Comparison of ENCODE assay signal across 8 mouse cellular contexts in genomic region chr3:98015205-98016171, GRCm38 (mm10). TPM values are rescaled to one million over a fixed set of nuclear protein-coding genes. Genes with fewer than 3 reads are reported as not detected.
DNase-seq lines count a peak whose midpoint lies in the region; ATAC-seq and TF ChIP-seq lines count a peak whose summit lies in the region.

No protein-coding gene starts in this region.

- no peak for ATAC-seq in hindbrain, embryonic 13.5 days (ENCODE audit: low FRiP score)
- ATAC-seq in midbrain, embryonic 12.5 days (ENCODE audit: low FRiP score, low read depth) = no peak

- H3K4me3 ChIP-seq in heart, adult 2 months = peak overlapping the region; percentile 15; the same call in 1 of the 2 replicates
- H3K4me3 ChIP-seq in embryonic facial prominence, embryonic 10.5 days = peak overlapping the region; percentile 86
- peak overlapping the region; percentile 84 for H3K4me3 ChIP-seq in hindbrain, embryonic 13.5 days
- H3K4me3 ChIP-seq in midbrain, embryonic 12.5 days = peak overlapping the region; percentile 86

- H3K79me2 ChIP-seq in heart, adult 2 months (replicated peaks; ENCODE audit: control insufficient read depth, insufficient read depth, low read length) = peaks cover 6% of the 10 kb centered on the region

- H3K27me3 ChIP-seq in heart, adult 2 months (ENCODE audit: control insufficient read depth, insufficient read depth, low read length) = no peaks in the 10 kb centered on the region
- no peaks in the 10 kb centered on the region for H3K27me3 ChIP-seq in embryonic facial prominence, embryonic 10.5 days (replicated peaks; ENCODE audit: low read depth, poor library complexity, severe bottlenecking)
- H3K27me3 ChIP-seq in hindbrain, embryonic 13.5 days = peaks cover 14% of the 10 kb centered on the region
- peaks cover 26% of the 10 kb centered on the region for H3K27me3 ChIP-seq in midbrain, embryonic 12.5 days

- intact Hi-C loops in heart, adult 2 months (cut with DNase I) = loop anchor here (2.0 to 10.0 kb wide), 3 partner anchors 27 to 399 kb away; partner anchors contain the start of gene Prkab2

- peaks cover 14% of the 10 kb centered on the region for H3K4me1 ChIP-seq in heart, adult 2 months (ENCODE audit: control insufficient read depth, insufficient read depth, low read length)
- peaks cover 69% of the 10 kb centered on the region for H3K4me1 ChIP-seq in embryonic facial prominence, embryonic 10.5 days
- peaks cover 39% of the 10 kb centered on the region for H3K4me1 ChIP-seq in hindbrain, embryonic 13.5 days (replicated peaks)
- peaks cover 55% of the 10 kb centered on the region for H3K4me1 ChIP-seq in midbrain, embryonic 12.5 days

- no peak for TF ChIP-seq POLR2A in heart, adult 2 months (IDR thresholded peaks at IDR 0.05; ENCODE audit: insufficient read depth, low read depth, low read length)

- H3K9ac ChIP-seq in heart, adult 2 months (ENCODE audit: low read depth, low read length) = no peak overlapping the region; the same call in 1 of the 2 replicates
- 0 out of 2 replicates have a peak overlapping the region, but pooled peaks have one; percentile 25 for H3K9ac ChIP-seq in hindbrain, embryonic 13.5 days
- H3K9ac ChIP-seq in midbrain, embryonic 12.5 days (replicated peaks) = no peak overlapping the region

- no peaks in the 10 kb centered on the region for H3K36me3 ChIP-seq in heart, adult 2 months (ENCODE audit: control insufficient read depth, insufficient read depth, low read length)
- H3K36me3 ChIP-seq in embryonic facial prominence, embryonic 10.5 days (replicated peaks) = peaks cover 6% of the 10 kb centered on the region; the same call in 1 of the 2 replicates
- no peaks in the 10 kb centered on the region for H3K36me3 ChIP-seq in hindbrain, embryonic 13.5 days
- H3K36me3 ChIP-seq in midbrain, embryonic 12.5 days = no peaks in the 10 kb centered on the region

- WGBS in heart, adult 2 months = 48% methylated on average over 14 of the region's 14 CpGs
- 73% methylated on average over 14 of the region's 14 CpGs for WGBS in embryonic facial prominence, embryonic 10.5 days
- WGBS in hindbrain, embryonic 13.5 days = 68% methylated on average over 14 of the region's 14 CpGs
- 67% methylated on average over 14 of the region's 14 CpGs for whole genome bisulfite sequencing in midbrain, embryonic 12.5 days

- H3K9me3 ChIP-seq in embryonic facial prominence, embryonic 10.5 days = no peaks in the 10 kb centered on the region
- H3K9me3 ChIP-seq in hindbrain, embryonic 13.5 days = no peaks in the 10 kb centered on the region
- no peaks in the 10 kb centered on the region for H3K9me3 ChIP-seq in midbrain, embryonic 12.5 days

- peak overlapping the region; percentile 86 for H3K4me2 ChIP-seq in hindbrain, embryonic 13.5 days
- peak overlapping the region; percentile 81 for H3K4me2 ChIP-seq in midbrain, embryonic 12.5 days (replicated peaks)

- no peak for TF ChIP-seq CTCF in heart, adult 2 months (IDR thresholded peaks at IDR 0.05)

- no peak overlapping the region; the same call in 1 of the 2 replicates for H3K27ac ChIP-seq in heart, adult 2 months
- no peak overlapping the region for H3K27ac ChIP-seq in embryonic facial prominence, embryonic 10.5 days (replicated peaks)
- H3K27ac ChIP-seq in hindbrain, embryonic 13.5 days = no peak overlapping the region
- H3K27ac ChIP-seq in midbrain, embryonic 12.5 days (replicated peaks) = no peak overlapping the region

- no peak for DNase-seq in heart, adult 2 months
- DNase-seq in heart, adult 8-10 months (ENCODE audit: low spot score) = no peak
- DNase-seq in embryonic facial prominence, embryonic 10.5 days (ENCODE audit: low spot score) = no peak
- DNase-seq in urinary bladder, adult 2 months (ENCODE audit: low spot score) = no peak
- DNase-seq in layer of hippocampus, postnatal 36 days = no peak
- DNase-seq in urinary bladder, postnatal 14 days (ENCODE audit: low spot score) = no peak

- TF ChIP-seq EP300 in heart, adult 2 months (IDR thresholded peaks at IDR 0.05; ENCODE audit: insufficient read depth, low read depth, low read length) = no peak

RNA-seq across cellular contexts. Expression of gene Notch2, which starts 2.2 kb away (rescaled TPM):
- total RNA-seq in heart, adult 2 months (2021) = 10 to 100 TPM; 14.9 to 18.1 TPM
- 10.0 and 14.1 TPM in 2 replicates for polyA plus RNA-seq in heart, adult 2 months (2012; rRNA removed)
- total RNA-seq in heart, adult 8-10 months (2022) = 10 to 100 TPM; 15.1 to 20.0 (median 15.4) TPM
- polyA plus RNA-seq in embryonic facial prominence, embryonic 10.5 days (2016; fragmentation: Nextera tagmentation; extraction: Ambion mirVana) = 22.0 and 23.2 TPM in 2 replicates
- 11.1 and 12.0 TPM in 2 replicates for polyA plus RNA-seq in hindbrain, embryonic 13.5 days (2015; fragmentation: Nextera tagmentation; extraction: Ambion mirVana)
- 20.3 and 20.7 TPM in 2 replicates for polyA plus RNA-seq in midbrain, embryonic 12.5 days (2016; fragmentation: Nextera tagmentation; extraction: Ambion mirVana)
- polyA plus RNA-seq in urinary bladder, adult 2 months (2012; rRNA removed) = 23.1 and 31.2 TPM in 2 replicates
- total RNA-seq in layer of hippocampus, postnatal 36 days (2021) = 10 to 100 TPM; 23.2 to 24.6 TPM

Comparison
In these comparisons a context has a peak if more than half of its experiments do, and no peak if none do; other contexts are left out.
1. H3K4me3 ChIP-seq: peak in every context shown above with its lines; median percentile 86 in embryonic facial prominence, embryonic 10.5 days; 86 in midbrain, embryonic 12.5 days; 84 in hindbrain, embryonic 13.5 days; 15 in heart, adult 2 months.